Mouse (Mus musculus): ENCODE data around the gene Sema4d.

Gene Sema4d

GRCm38 (mm10) chr13:51814646-51815045 is 21.1 kb upstream of the Sema4d start:
- no peak for DNase-seq (ENCODE audit: low read depth, low spot score)

GRCm38 (mm10) chr13:51813621-51814615 is 20.4 kb upstream of the Sema4d start:
- DNase-seq (ENCODE audit: low read depth, low spot score): no peak

GRCm38 (mm10) chr13:51808141-51808540 is 14.6 kb upstream of the Sema4d start:
- no peak for DNase-seq (ENCODE audit: low read depth, low spot score)

GRCm38 (mm10) chr13:51806220-51806619 is 12.7 kb upstream of the Sema4d start:
- no peak for DNase-seq (ENCODE audit: low read depth, low spot score)

GRCm38 (mm10) chr13:51805634-51806033 is 12.1 kb upstream of the Sema4d start:
- no peak for DNase-seq (ENCODE audit: low read depth, low spot score)

GRCm38 (mm10) chr13:51800921-51801320 is 7.4 kb upstream of the Sema4d start:
- DNase-seq (ENCODE audit: low read depth, low spot score): no peak

GRCm38 (mm10) chr13:51799735-51800522 is 6.4 kb upstream of the Sema4d start:
- DNase-seq (ENCODE audit: low read depth, low spot score): no peak

- no peak for DNase-seq (ENCODE audit: low read depth, low spot score)
Measured at GRCm38 (mm10) chr13:51797899-51798746, 4.6 kb upstream of the Sema4d start.

GRCm38 (mm10) chr13:51793948-51794347 is 401 bp upstream of the Sema4d start:
- no peak for DNase-seq (ENCODE audit: low read depth, low spot score)

- DNase-seq (ENCODE audit: low read depth, low spot score): no peak
Measured at GRCm38 (mm10) chr13:51792729-51793424, 670 bp downstream of the Sema4d start.

- DNase-seq (ENCODE audit: low read depth, low spot score): no peak
Measured at GRCm38 (mm10) chr13:51792135-51792573, 1.4 kb downstream of the Sema4d start.

GRCm38 (mm10) chr13:51791604-51792003 is 1.9 kb downstream of the Sema4d start:
- no peak for DNase-seq (ENCODE audit: low read depth, low spot score)

GRCm38 (mm10) chr13:51790793-51791192 is 2.8 kb downstream of the Sema4d start:
- DNase-seq (ENCODE audit: low read depth, low spot score): no peak

- DNase-seq (ENCODE audit: low read depth, low spot score): no peak
Measured at GRCm38 (mm10) chr13:51787858-51788257, 5.7 kb downstream of the Sema4d start.

GRCm38 (mm10) chr13:51786616-51787015 is 6.9 kb downstream of the Sema4d start:
- no peak for DNase-seq (ENCODE audit: low read depth, low spot score)

GRCm38 (mm10) chr13:51784476-51784875 is 9.1 kb downstream of the Sema4d start:
- DNase-seq (ENCODE audit: low read depth, low spot score): no peak

- DNase-seq (ENCODE audit: low read depth, low spot score): no peak
Measured at GRCm38 (mm10) chr13:51783857-51784256, 9.7 kb downstream of the Sema4d start.

GRCm38 (mm10) chr13:51780509-51781155 is 12.9 kb downstream of the Sema4d start:
- DNase-seq (ENCODE audit: low read depth, low spot score): no peak

GRCm38 (mm10) chr13:51778983-51779962 is 14.3 kb downstream of the Sema4d start:
- no peak for DNase-seq (ENCODE audit: low read depth, low spot score)
